ENCODE assay signal across 19 mouse cellular contexts in genomic region chr4:129128582-129129338, GRCm38 (mm10). TPM values are rescaled to one million over a fixed set of nuclear protein-coding genes. Genes with fewer than 3 reads are reported as not detected.
DNase-seq lines count a peak whose midpoint lies in the region; ATAC-seq and TF ChIP-seq lines count a peak whose summit lies in the region.
"Had no signal": no experiment of that assay in that cellular context is flagged by ENCODE, and none has a peak within 500 bp of the region (broad histone marks: within the 10 kb centered on the region; RNA-seq: fewer than 3 reads in every experiment).

No protein-coding gene starts in this region.

- no peak for TF ChIP-seq CTCF in CH12.LX (conservative IDR thresholded peaks at IDR 0.05 in 1 of 2, IDR thresholded peaks at IDR 0.05 in 1 of 2; ENCODE audit: low read depth in 2 of 2, low read length in 2 of 2)
- TF ChIP-seq CTCF in brain, embryonic 14.5 days (IDR thresholded peaks at IDR 0.05; ENCODE audit: borderline replicate concordance, extremely low read depth, insufficient read depth, insufficient read length), result no peak

- H3K27ac ChIP-seq in CH12.LX (ENCODE audit: insufficient read depth, low read depth), result no peak overlapping the region
- H3K27ac ChIP-seq: kidney, postnatal 0 days; liver, embryonic 14.5 days had no signal

- intact Hi-C loops in left cerebral cortex, postnatal 4 days (cut with DNase I), result no loop called here

- peaks cover 12 to 19% of the 10 kb centered on the region in 2 experiments for H3K4me1 ChIP-seq in CH12.LX (ENCODE audit: control insufficient read depth in 1 of 2, insufficient read depth in 2 of 2)

- TF ChIP-seq EP300 in CH12.LX (IDR thresholded peaks at IDR 0.05; ENCODE audit: low read length), result no peak

- TF ChIP-seq POLR2A in CH12.LX (IDR thresholded peaks at IDR 0.05; ENCODE audit: low read depth, low read length), result no peak
- TF ChIP-seq POLR2A in brain, embryonic 14.5 days (IDR thresholded peaks at IDR 0.05; ENCODE audit: borderline replicate concordance, extremely low read depth, insufficient read depth, insufficient read length, poor library complexity, severe bottlenecking), result no peak

- peak; percentile 80 for ATAC-seq in frontal cortex, adult (ENCODE audit: low TSS enrichment)
- ATAC-seq: lung, postnatal 0 days had no signal

- in situ Hi-C loops in CH12.LX (cut with MboI; ENCODE audit: low pct_ligation_motif_present, low pct_unique_long_range_greater_than_20kb, low sequenced_read_pairs), result no loop called here

- no peaks in the 10 kb centered on the region for H3K9me3 ChIP-seq in CH12.LX (replicated peaks; ENCODE audit: low read length)

- no peak for DNase-seq in frontal cortex, postnatal 10 days (ENCODE audit: low spot score in 2 of 2)
- DNase-seq in left cerebral cortex, adult 11 months (ENCODE audit: low spot score), result peak; percentile 66
- no peak for DNase-seq in left cerebral cortex, postnatal 4 days
- DNase-seq in CH12.LX (ENCODE audit: extremely low read depth), result no peak
- DNase-seq in brain, embryonic 14.5 days (ENCODE audit: low read depth), result peak; percentile 67
- DNase-seq in cerebellum, adult 11 months, result no peak
- DNase-seq in kidney, adult 11 months, result no peak
- DNase-seq: adrenal gland, adult 8-10 months; B cell, adult 2 months; cerebellum, postnatal 10 days; thymus, adult 2 months had no signal

- H3K4me2 ChIP-seq in CH12.LX (ENCODE audit: insufficient read depth, low read depth, poor library complexity, severe bottlenecking), result no peak overlapping the region

- H3K36me3 ChIP-seq in CH12.LX (replicated peaks in 1 of 2; ENCODE audit: control insufficient read depth in 1 of 2, insufficient read depth in 1 of 2, low read length in 1 of 2), result no peaks in the 10 kb centered on the region

- dilution Hi-C loops in CH12.LX (cut with MboI; ENCODE audit: extremely low pct_ligation_motif_present, extremely low pct_unique_long_range_greater_than_20kb, low sequenced_read_pairs), result no loop called here

- H3K4me3 ChIP-seq in CH12.LX (replicated peaks in 1 of 3; ENCODE audit: low read depth in 2 of 3, low read length in 2 of 3, poor library complexity in 1 of 3), result no peak overlapping the region

- H3K79me2 ChIP-seq in CH12.LX (replicated peaks; ENCODE audit: control insufficient read depth, extremely low read depth, insufficient read depth, poor library complexity, severe bottlenecking), result no peaks in the 10 kb centered on the region

- TF ChIP-seq RAD21 in CH12.LX (IDR thresholded peaks at IDR 0.05; ENCODE audit: low read depth, low read length), result no peak

- H3K9ac ChIP-seq in CH12.LX (ENCODE audit: insufficient read depth, low read depth), result no peak overlapping the region
- H3K9ac ChIP-seq: liver, embryonic 14.5 days had no signal

- H3K27me3 ChIP-seq in CH12.LX (replicated peaks), result peaks cover 58% of the 10 kb centered on the region

TF ChIP-seq in CH12.LX, 34 proteins besides CTCF, POLR2A, EP300 and RAD21:
- TF ChIP-seq BHLHE40 (IDR thresholded peaks at IDR 0.05; ENCODE audit: low read depth, low read length) (0 out of 2 replicates have a peak, but pooled peaks have one; percentile 31), JUND (conservative IDR thresholded peaks at IDR 0.05; ENCODE audit: low read depth, low read length) (no peak), RCOR1 (conservative IDR thresholded peaks at IDR 0.05; ENCODE audit: low read depth, low read length) (no peak), USF1 (IDR thresholded peaks at IDR 0.05; ENCODE audit: low read depth, low read length) (no peak)

RNA-seq across cellular contexts. Expression of gene Hpca, which starts 6.9 kb away (rescaled TPM):
- 100 to 1,000 TPM; 189 to 218 TPM for total RNA-seq in left cerebral cortex, postnatal 4 days (2021)
- total RNA-seq in CH12.LX (2012; rRNA removed) (28.5 and 31.6 TPM in 2 replicates), CH12.LX (2014; rRNA removed) (1.0 and 1.3 TPM in 2 replicates)
- polyA plus RNA-seq in CH12.LX (2012; ENCODE audit: insufficient read length, low read depth), result 2.9 and 3.6 TPM in 2 replicates
- 50.3 and 57.2 TPM in 2 replicates for polyA plus RNA-seq in brain, embryonic 14.5 days (2012; rRNA removed)
- total RNA-seq: gastrocnemius, adult 8-10 months; heart, postnatal 25 days; megakaryocyte, adult 5-6 weeks had no signal

RNA-seq across cellular contexts. Expression of gene Fndc5, which starts 8.0 kb away (rescaled TPM):
- 10 to 100 TPM; 16.4 to 18.0 TPM for total RNA-seq in left cerebral cortex, postnatal 4 days (2021)
- total RNA-seq in CH12.LX (2012; rRNA removed) (0.17 and 0.21 TPM in 2 replicates), CH12.LX (2014; rRNA removed) (0.08 TPM in 1 of 2 replicates, not detected in the other)
- 0.26 and 0.33 TPM in 2 replicates for polyA plus RNA-seq in CH12.LX (2012; ENCODE audit: insufficient read length, low read depth)
- 4.4 and 7.4 TPM in 2 replicates for polyA plus RNA-seq in brain, embryonic 14.5 days (2012; rRNA removed)

RNA-seq across cellular contexts. Expression of gene Tmem54, which starts 23.4 kb away (rescaled TPM):
- total RNA-seq in left cerebral cortex, postnatal 4 days (2021), result not detected
- total RNA-seq in CH12.LX (2012; rRNA removed), result not detected in 2 replicates
- total RNA-seq in CH12.LX (2014; rRNA removed), result not detected in 2 replicates
- not detected in 2 replicates for polyA plus RNA-seq in CH12.LX (2012; ENCODE audit: insufficient read length, low read depth)
- polyA plus RNA-seq in brain, embryonic 14.5 days (2012; rRNA removed), result 0.42 and 0.81 TPM in 2 replicates
- total RNA-seq: adrenal gland, adult 8-10 months; gastrocnemius, adult 8-10 months; heart, postnatal 25 days; layer of hippocampus, adult 8-10 months; megakaryocyte, adult 5-6 weeks had no signal

Comparison
In these comparisons a context has a peak if more than half of its experiments do, and no peak if none do; other contexts are left out.
1. DNase-seq: peak in left cerebral cortex, adult 11 months (single experiment) and brain, embryonic 14.5 days (single experiment); none in frontal cortex, postnatal 10 days (0 of 2), left cerebral cortex, postnatal 4 days (single experiment), CH12.LX (single experiment), cerebellum, adult 11 months (single experiment) and kidney, adult 11 months (single experiment).
2. RNA of gene Hpca, which starts 6.9 kb away (total RNA-seq): 189 to 218 TPM in left cerebral cortex, postnatal 4 days; 1.0 to 31.6 TPM in CH12.LX; every median in the first group is over 4 times any median in the second.
3. RNA of gene Fndc5, which starts 8.0 kb away (total RNA-seq): 16.4 to 18.0 TPM in left cerebral cortex, postnatal 4 days; 0.08 to 0.21 TPM in CH12.LX; every median in the first group is over 10 times any median in the second.